Mouse (Mus musculus) testis, postnatal 10 days (tissue): ENCODE measurements around the gene Fndc10.
"Not testable (repeated sequence)": the region's sequence is repeated elsewhere in the genome, so short reads cannot be mapped to it uniquely, and the experiment has no call there.

ENCODE experiments used
- DNase-seq: peaks from one replicate; pipeline ENCODE4 v3.0.0; 2021; ENCODE audit warnings: low spot score

Gene Fndc10

GRCm38 (mm10) chr4:155687764-155688163 is 6.4 kb upstream of the Fndc10 start:
- not testable (repeated sequence) for DNase-seq

- no peak for DNase-seq
Measured at GRCm38 (mm10) chr4:155690571-155691375, 3.4 kb upstream of the Fndc10 start.

GRCm38 (mm10) chr4:155692421-155692820 is 1.7 kb upstream of the Fndc10 start:
- no peak for DNase-seq

DNA sequence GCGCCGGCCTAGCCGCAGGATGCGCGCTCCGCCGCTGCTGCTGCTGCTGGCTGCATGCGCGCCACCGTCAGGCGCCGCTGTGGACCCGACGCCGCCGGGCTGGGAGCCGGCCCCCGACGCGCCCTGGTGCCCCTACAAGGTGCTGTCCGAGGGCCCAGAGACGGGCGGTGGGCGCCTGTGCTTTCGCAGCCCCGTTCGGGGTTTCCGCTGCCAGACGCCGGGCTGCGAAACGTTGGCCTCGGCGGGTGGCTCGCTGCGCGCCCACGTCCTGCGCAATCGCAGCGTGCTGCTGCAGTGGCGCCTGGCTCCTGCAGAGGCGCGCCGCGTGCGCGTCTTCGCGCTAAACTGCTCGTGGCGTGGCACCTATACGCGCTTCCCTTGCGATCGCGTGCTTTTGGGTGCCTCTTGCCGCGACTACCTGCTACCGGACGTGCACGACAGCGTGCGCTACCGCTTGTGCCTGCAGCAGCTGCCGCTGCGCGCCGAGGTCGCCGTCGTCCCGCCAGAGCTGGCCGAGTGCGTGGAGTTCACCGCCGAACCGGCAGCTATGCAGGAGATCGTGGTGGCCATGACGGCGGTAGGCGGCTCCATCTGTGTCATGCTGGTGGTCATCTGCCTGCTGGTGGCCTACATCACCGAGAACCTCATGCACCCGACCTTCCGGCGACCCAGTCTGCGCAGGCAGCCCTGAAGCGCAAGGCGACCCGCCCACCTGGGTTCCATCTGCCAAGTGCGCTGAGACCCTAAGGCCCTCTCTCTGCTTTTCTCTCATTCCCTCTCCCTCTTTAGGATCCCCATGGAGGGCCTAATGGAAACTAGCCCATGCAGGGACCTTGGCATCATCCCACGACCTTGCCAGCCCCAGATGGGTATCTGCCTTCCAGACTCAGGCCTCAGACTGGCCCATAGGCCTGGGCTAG is 600 bp downstream of the Fndc10 start:
- peak; percentile 76 for DNase-seq

DNA sequence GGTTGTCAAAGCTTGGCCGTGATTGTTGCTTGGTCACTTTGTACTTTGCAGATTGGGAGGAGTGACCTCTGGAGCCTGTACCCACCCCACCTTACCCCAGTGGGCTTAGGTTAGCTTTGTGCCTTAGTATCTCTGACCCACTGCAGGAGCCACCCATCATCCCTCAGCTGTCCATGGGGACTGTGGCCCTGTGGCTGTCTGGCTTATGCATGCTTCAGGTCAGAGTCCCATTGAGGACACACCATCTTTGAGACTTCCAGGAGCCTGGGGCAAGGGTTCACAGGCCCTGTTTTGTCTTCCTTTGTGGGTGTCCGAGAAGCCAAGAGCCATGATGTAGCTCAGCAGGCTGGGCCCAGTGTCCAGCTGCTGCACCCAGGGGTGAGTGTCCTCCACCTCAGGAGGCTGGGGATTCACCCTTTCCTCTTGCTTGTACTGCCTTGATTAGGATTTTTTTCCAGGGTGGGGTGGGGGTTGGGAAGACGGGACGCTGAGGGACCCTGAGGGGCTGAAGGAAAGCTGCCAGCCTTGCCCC is 1.5 kb downstream of the Fndc10 start:
- DNase-seq: no peak

- DNase-seq: no peak
Measured at GRCm38 (mm10) chr4:155696261-155697255, 2.4 kb downstream of the Fndc10 start.

DNA sequence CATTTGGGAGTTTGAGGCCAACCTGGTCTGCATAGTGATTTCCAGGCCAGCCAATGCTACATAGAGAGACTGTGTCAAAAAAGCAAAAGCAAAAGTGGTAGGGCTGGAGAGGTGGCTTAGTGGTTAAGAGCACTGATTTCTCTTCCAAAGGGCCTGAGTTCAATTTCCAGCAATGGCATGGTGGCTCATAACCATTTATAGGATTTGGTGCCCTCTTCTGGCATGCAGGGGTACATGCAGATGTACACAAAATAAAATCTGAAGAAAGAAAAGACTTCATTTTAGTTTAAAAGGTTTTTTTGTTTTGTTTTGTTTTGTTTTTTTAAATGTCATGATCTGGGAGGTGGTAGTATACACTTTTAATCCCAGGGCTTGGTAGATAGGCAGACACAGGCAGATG is 6.3 kb downstream of the Fndc10 start:
- DNase-seq: no peak

DNA sequence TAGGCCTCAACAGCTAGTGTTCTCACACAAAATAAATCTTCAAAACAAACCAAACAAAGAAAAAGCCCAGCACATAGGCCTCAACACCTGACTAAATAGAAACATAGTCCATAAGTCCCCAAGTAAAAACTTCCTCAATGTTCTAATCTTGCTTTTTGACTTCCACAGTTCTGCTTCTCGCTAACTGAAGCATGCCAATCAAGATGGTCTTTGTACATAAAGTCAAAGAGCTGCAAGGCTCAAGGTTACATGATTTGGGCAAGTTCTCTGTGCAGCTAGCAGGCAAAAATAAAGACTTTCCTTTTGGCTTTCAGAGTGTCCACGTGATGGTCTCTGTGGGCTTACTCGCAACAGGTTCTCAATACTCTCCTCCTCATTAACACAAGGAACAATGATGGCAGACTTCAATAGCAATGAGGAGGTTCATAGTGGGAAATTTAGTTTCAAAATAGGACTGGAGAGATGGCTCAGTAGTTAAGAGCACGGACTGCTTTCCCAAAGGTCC is 9.3 kb downstream of the Fndc10 start:
- no peak for DNase-seq

DNA sequence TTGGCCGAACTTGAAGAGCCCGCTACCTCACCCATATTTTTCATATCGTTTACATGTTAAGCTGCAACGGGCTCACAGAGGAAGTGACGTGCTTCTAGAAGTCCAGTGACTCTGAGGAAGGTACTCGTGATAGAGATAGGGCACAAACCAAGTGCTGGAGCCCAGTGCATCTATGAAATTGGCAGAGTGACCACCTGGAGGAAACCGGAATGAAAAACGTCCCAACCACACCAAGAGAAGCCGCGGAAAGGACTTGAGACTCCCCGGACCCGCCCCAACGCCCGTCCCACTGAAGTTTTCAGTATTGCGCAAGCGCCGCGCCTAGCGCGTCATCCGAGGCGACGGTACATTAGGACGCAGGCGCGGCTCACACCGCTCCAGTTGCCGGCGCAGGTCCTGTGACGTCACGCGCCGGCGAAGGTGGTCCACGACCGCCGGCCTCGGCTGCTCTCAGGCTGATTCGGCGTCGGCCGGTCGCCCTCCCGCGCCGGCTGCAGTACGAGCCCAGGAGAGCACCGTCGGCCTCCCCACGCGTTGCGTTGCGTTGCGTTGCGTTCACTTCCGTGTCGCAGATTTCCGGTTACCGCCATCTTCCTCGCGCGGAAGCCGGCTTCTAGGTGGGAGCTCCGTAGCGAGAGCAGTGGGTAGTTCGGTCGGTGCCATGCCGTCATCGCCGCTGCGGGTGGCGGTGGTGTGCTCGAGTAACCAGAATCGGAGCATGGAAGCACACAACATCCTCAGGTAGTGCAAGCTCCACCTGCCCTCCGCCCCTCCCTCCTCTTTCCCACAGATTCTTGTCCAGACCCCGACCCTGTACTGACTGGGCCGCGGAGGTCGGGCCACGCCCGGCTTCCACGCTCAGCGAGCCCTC is 10.8 kb downstream of the Fndc10 start, which contains the start of gene Ssu72:
TSS of gene Ssu72 (plus strand) at position 80 of the 871 bp plus-strand sequence.
- peak; percentile 96 for DNase-seq

GRCm38 (mm10) chr4:155705592-155705929 is 11.4 kb downstream of the Fndc10 start:
- no peak for DNase-seq

- no peak for DNase-seq
Measured at GRCm38 (mm10) chr4:155708582-155708981, 14.4 kb downstream of the Fndc10 start.

GRCm38 (mm10) chr4:155708988-155709387 is 14.8 kb downstream of the Fndc10 start:
- DNase-seq: no peak

- no peak for DNase-seq
Measured at GRCm38 (mm10) chr4:155710521-155711252, 16.5 kb downstream of the Fndc10 start.

DNA sequence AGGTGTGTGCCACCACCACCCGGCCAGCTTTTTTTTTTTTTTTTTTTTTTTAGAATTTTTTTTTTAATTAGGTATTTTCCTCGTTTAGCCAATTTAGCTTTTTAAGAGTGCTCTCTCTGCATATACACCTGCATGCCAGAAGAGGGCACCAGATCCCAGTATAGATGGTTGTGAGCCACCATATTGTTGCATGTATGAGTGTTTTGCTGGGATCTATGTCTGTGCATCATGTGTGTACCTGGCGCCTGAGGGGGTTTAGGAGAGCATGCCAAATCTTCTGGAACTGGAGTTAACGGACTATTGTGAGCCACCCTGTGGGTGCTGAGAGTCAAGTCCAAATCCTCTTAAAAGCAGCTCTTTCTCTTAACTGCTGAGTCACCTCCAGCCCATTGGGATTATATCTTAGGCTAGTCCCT is 27.5 kb downstream of the Fndc10 start:
- no peak for DNase-seq

GRCm38 (mm10) chr4:155727993-155728392 is 33.9 kb downstream of the Fndc10 start:
- DNase-seq: no peak

DNA sequence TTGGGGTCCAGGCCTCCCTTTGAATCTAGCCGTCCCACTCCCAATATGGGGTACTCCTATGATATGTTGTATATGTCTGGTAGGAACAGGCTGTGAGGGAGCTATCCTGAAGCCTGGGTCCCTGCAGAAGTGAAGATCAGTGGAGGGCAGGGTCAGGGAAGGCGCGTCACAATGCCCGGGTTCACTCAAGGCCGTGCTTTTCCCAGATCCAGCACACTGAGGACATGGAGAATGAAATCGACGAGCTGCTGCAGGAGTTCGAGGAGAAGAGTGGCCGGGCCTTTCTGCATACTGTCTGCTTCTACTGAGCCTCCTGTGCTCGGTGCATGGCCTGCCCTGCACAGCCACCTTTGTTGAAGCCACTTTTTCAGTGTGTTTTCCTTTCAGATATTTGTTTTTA is 39.1 kb downstream of the Fndc10 start:
- DNase-seq: no peak

DNA sequence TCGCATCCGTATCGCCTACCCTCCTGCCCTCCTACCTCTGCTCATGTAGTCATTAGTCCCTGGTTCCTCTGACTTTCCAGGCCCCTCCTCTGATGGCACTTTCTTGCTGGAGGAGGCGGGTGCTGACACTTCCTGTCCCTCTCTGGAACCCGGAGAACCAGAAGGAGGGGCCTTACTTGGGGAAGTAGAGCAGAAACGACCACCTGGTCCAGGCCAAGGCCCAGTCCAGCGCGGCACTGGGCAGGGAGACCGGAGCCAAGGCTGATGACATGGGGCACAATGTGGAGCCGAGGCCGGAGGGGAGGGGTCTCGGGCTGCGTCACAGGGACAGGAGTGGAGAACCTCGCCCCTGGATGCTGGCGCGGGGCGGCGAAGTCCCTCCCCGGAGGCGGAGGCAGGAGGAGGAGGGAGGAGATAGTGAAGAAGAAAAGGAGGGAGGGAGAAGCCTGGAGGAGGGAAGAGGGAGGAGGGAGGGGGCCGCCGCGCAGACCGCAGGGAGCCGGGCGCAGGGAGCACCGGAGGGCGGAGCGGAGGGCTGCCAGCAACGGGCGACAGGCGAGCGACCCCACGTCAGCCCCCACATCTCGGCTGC is 40.3 kb downstream of the Fndc10 start, which contains the start of gene Tmem240:
TSS of gene Tmem240 (plus strand) at position 451 of the 592 bp plus-strand sequence.
- DNase-seq: peak; percentile 88

GRCm38 (mm10) chr4:155734951-155735702 is 41.0 kb downstream of the Fndc10 start:
- peak; percentile 72 for DNase-seq
